Mouse (Mus musculus) kidney, adult 18-20 months (tissue): ENCODE data around the gene Upp1.

Source experiments
- DNase-seq: peaks from one replicate; pipeline ENCODE4 v3.0.0; 2021

Gene Upp1

DNA sequence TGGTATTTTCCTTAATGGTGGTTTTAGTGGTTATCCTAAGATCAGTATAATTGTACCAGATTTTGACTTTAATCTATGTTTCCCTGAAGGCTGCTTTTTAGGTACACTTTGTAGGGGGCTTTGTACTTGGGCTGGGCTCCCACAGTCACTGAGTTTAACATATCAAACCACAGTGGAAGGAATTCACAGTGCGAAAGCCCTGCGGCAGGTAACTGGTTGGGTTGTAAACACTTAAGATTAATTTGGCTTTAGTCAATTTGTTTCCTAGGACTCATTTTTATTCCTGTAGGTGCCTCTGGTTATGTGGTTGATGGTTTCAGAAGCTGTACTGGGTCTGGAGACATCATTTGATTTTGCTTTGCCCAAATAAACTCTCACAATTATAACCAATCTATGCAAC is 49.4 kb downstream of the Upp1 start:
- DNase-seq = no peak

DNA sequence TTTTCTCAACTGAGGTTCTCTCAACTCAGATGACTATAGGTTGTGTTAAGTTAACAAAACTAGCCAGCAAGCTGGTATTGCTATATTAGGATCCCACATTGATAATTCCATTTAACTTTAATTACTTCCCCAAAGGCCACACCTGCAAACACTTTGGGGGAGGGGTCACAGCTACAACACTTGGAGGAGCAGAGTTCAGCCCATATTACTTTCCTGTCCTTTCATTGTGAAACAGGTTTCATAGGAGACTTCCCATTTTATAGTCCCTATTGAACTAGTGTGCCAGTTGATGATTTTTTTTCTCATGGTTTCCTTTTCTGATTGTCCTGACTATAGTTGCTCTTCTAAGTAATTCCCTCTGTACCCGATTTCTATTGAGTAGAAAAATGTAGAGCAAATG is 63.6 kb downstream of the Upp1 start:
- no peak for DNase-seq
